Mouse (Mus musculus) yolk sac, embryonic 10.5 days (tissue): ENCODE data around the gene Ogg1.
A peak's percentile ranks its signal among the peaks of the same experiment; 100 is the strongest.

ENCODE experiments used
- DNase-seq: peaks from one replicate; pipeline ENCODE4 v3.0.0-alpha.2; 2017; ENCODE audit warnings: low spot score

Ogg1 gene

GRCm38 (mm10) chr6:113326533-113327315 is at the start of gene Ogg1:
Gene Ogg1 (plus strand): TSS chr6:113326972.
- DNase-seq = peak; percentile 99

- DNase-seq = peak; percentile 7
Observed at GRCm38 (mm10) chr6:113281676-113282075, 45.1 kb upstream of the Ogg1 start.

GRCm38 (mm10) chr6:113282101-113282802 is 44.5 kb upstream of the Ogg1 start, which contains the start of gene Cpne9:
Gene Cpne9 (plus strand): TSS chr6:113282307.
- DNase-seq = peak; percentile 32

- DNase-seq = no peak
Observed at GRCm38 (mm10) chr6:113282969-113283368, 43.8 kb upstream of the Ogg1 start.

GRCm38 (mm10) chr6:113283500-113283899 is 43.3 kb upstream of the Ogg1 start:
- no peak for DNase-seq

- no peak for DNase-seq
Observed at GRCm38 (mm10) chr6:113284931-113285330, 41.8 kb upstream of the Ogg1 start.

GRCm38 (mm10) chr6:113286316-113286715 is 40.5 kb upstream of the Ogg1 start:
- no peak for DNase-seq

GRCm38 (mm10) chr6:113287236-113287635 is 39.5 kb upstream of the Ogg1 start:
- DNase-seq = no peak

GRCm38 (mm10) chr6:113289346-113289745 is 37.4 kb upstream of the Ogg1 start:
- DNase-seq = no peak

GRCm38 (mm10) chr6:113290346-113290745 is 36.4 kb upstream of the Ogg1 start:
- no peak for DNase-seq

- no peak for DNase-seq
Observed at GRCm38 (mm10) chr6:113292938-113293337, 33.8 kb upstream of the Ogg1 start.

GRCm38 (mm10) chr6:113296046-113296445 is 30.7 kb upstream of the Ogg1 start:
- no peak for DNase-seq

GRCm38 (mm10) chr6:113296639-113297038 is 30.1 kb upstream of the Ogg1 start:
- DNase-seq = no peak

- no peak for DNase-seq
Observed at GRCm38 (mm10) chr6:113301350-113301749, 25.4 kb upstream of the Ogg1 start.

- DNase-seq = peak; percentile 16
Observed at GRCm38 (mm10) chr6:113302258-113302657, 24.5 kb upstream of the Ogg1 start.

GRCm38 (mm10) chr6:113306322-113306985 is 20.3 kb upstream of the Ogg1 start:
- peak; percentile 100 for DNase-seq

- DNase-seq = no peak
Observed at GRCm38 (mm10) chr6:113306986-113307349, 19.8 kb upstream of the Ogg1 start, which contains the start of gene Brpf1. Gene Brpf1 (plus strand): TSS chr6:113307137.

GRCm38 (mm10) chr6:113307481-113308121 is 19.2 kb upstream of the Ogg1 start:
- DNase-seq = peak; percentile 51

- no peak for DNase-seq
Observed at GRCm38 (mm10) chr6:113308141-113308540, 18.6 kb upstream of the Ogg1 start.

- no peak for DNase-seq
Observed at GRCm38 (mm10) chr6:113315972-113316371, 10.8 kb upstream of the Ogg1 start.

GRCm38 (mm10) chr6:113329396-113329795 is 2.6 kb downstream of the Ogg1 start:
- DNase-seq = no peak

GRCm38 (mm10) chr6:113330547-113330946 is 3.8 kb downstream of the Ogg1 start:
- DNase-seq = no peak
